Mouse (Mus musculus) lung, embryonic 15.5 days (tissue): ENCODE measurements around the gene Kctd8. TPM values are rescaled to one million over a fixed set of nuclear protein-coding genes. Genes with fewer than 3 reads are reported as not detected.

Source experiments
- ATAC-seq: fragments of 200-750 bp; cut with Nextera tagmentation; 2 replicates; pipeline ENCODE4 v1.8.0; 2017; ENCODE audit warnings: moderate number of reproducible peaks, borderline replicate concordance; ENCODE audit not compliant: low FRiP score, low TSS enrichment; ENCODE audit errors: extremely low read depth
- H3K27ac ChIP-seq: fragments of 300-500 bp; sonication (generic); 2 replicates; pipeline ENCODE4 v1.5.1; 2015; ENCODE audit warnings: moderate library complexity, mild to moderate bottlenecking, inconsistent platforms
- H3K27me3 ChIP-seq: fragments of 300-500 bp; sonication (generic); 2 replicates; pipeline ENCODE4 v1.6.1; 2015; ENCODE audit warnings: inconsistent platforms
- H3K36me3 ChIP-seq: fragments of 300-500 bp; sonication (generic); 2 replicates; pipeline ENCODE4 v1.6.1; 2015; ENCODE audit warnings: inconsistent platforms
- H3K4me1 ChIP-seq: fragments of 300-500 bp; sonication (generic); 2 replicates; pipeline ENCODE4 v1.6.1; 2015; ENCODE audit warnings: inconsistent platforms
- H3K4me2 ChIP-seq: fragments of 300-500 bp; sonication (generic); 2 replicates; pipeline ENCODE4 v1.6.1; 2015; ENCODE audit warnings: inconsistent platforms, mild to moderate bottlenecking, moderate library complexity
- H3K4me3 ChIP-seq: fragments of 300-500 bp; sonication (generic); 2 replicates; pipeline ENCODE4 v1.5.1; 2015; ENCODE audit warnings: mild to moderate bottlenecking, inconsistent platforms
- H3K9ac ChIP-seq: fragments of 300-500 bp; sonication (generic); 2 replicates; pipeline ENCODE4 v1.6.1; 2015; ENCODE audit warnings: inconsistent platforms
- H3K9me3 ChIP-seq: fragments of 300-500 bp; sonication (generic); 2 replicates; pipeline ENCODE4 v1.6.1; 2016; ENCODE audit warnings: inconsistent platforms
- WGBS: fragments of 180-500 bp; shearing (Covaris S2); methylation state at CpG from one replicate; pipeline ENCODE4 v1.1.7; 2015; 5-methylcytosine and 5-hydroxymethylcytosine counted together
- polyA plus RNA-seq: library from polyadenylated mRNA; unstranded; fragments of >200 nt; fragmentation: Nextera tagmentation; extraction: Ambion mirVana; gene quantifications from 2 replicates; pipeline ENCODE4 v1.2.1, GENCODE M21; 2015

The Kctd8 gene
- 3.2 and 3.3 TPM in 2 replicates for polyA plus RNA-seq

DNA sequence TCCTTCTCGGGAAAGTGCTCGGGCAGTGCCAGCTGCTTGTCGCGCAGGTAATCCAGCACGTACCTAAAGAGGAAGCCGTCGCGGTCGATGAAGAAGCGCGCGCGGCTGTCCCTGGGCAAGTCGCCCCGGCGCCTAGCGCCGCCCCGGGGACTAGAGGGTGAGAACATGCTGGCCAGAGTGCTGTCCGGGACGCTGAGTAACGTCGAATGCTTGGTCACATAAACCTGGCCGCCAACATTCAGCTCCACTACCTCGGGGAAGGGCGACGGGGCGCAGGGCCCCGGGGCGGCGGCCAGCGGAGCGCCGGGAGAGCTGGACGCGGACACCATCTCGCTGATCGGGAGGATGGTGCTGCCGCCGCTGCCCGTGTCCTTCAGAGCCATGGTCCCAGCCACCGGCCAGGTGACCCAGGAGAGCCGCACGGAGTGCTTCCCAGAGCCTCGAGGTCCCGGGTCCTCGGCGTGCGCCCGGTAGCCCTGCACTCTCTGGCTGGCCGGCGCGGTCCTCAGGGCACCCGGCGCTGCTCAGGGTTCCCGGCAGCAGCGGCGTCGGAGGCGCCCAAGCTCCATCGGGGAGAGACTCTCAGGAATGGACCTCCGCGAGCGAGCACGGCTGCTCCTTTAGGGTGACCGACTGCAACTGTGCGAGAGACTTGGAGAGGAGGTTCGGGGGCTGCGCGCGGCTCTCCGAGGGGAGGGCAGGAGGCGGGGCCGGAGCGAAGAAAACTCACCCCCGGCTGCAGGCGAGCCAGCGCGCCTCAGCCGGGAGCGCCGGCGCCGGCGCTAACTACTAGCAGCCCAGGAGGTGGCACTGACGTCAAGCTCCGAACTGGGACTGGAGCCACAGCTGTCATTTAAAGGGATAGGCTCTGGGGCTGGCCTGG lies at the start of gene Kctd8:
TSS of gene Kctd8 (minus strand) at position 761 of the 883 bp plus-strand sequence.
- no peaks in the 10 kb centered on the region for H3K36me3 ChIP-seq
- peak within 1 kb of the TSS; percentile 56 for H3K4me3 ChIP-seq
- WGBS, result under 1% methylated on average over 87 of the region's 87 CpGs
- peak within 1 kb of the TSS; percentile 44; the same call in 1 of the 2 replicates for H3K27ac ChIP-seq
- peak within 1 kb of the TSS; percentile 41 for H3K9ac ChIP-seq
- ATAC-seq, result peak; percentile 91
- H3K9me3 ChIP-seq, result no peaks in the 10 kb centered on the region
- H3K27me3 ChIP-seq, result peaks cover 18% of the 10 kb centered on the region
- peaks cover 10% of the 10 kb centered on the region for H3K4me1 ChIP-seq
- H3K4me2 ChIP-seq, result peak within 1 kb of the TSS; percentile 91

DNA sequence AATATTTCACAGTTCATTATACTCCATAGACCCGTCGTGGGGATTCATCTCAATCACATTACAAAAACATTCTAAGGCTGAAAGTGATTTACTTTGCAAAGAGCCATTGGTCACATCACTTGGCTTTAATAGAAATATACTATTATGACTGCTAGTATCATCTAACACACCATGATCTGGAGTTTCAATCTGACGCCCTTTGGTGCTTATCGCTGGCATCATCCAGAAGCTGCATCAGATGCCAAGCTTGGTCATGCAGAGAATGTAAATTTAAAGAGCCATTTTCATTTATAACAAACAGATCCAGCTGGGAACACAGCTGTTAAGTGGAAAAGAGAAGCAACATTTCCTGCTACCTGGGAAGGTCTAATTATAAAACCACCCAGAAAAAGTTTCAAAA lies 37.6 kb upstream of the Kctd8 start:
- Histone ChIP-seq H3K27me3 (no peaks in the 10 kb centered on the region), H3K9me3 (no peaks in the 10 kb centered on the region), H3K4me1 (no peaks in the 10 kb centered on the region), H3K36me3 (no peaks in the 10 kb centered on the region), H3K4me2 (no peak overlapping the region), H3K9ac (no peak overlapping the region), H3K27ac (no peak overlapping the region), H3K4me3 (no peak overlapping the region)
- no peak for ATAC-seq
- WGBS, result 76% methylated on average over 4 of the region's 4 CpGs

DNA sequence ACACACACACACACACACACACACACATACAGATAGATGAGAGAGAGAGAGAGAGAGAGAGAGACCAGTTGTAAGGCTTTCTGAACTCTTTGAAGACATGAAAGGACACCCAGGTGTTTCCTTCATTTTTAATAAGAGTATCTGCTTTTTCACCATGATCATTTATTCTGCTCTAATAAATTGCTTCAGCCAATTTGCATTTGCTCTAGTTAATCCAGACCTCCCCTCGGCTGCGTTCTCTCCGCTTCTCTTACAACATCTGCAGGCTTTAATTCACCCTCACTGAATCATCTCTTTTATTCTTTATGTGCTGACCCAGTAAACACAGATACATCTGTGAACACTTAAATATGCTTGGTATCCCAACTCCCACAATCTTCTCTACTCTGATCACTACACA lies 9.1 kb upstream of the Kctd8 start:
- no peak overlapping the region for H3K9ac ChIP-seq
- WGBS, result 80% methylated on average over 3 of the region's 3 CpGs
- ATAC-seq, result no peak
- H3K27me3 ChIP-seq, result no peaks in the 10 kb centered on the region
- no peak overlapping the region for H3K4me2 ChIP-seq
- H3K36me3 ChIP-seq, result no peaks in the 10 kb centered on the region
- no peaks in the 10 kb centered on the region for H3K4me1 ChIP-seq
- no peak overlapping the region for H3K27ac ChIP-seq
- H3K4me3 ChIP-seq, result no peak overlapping the region
- H3K9me3 ChIP-seq, result no peaks in the 10 kb centered on the region

DNA sequence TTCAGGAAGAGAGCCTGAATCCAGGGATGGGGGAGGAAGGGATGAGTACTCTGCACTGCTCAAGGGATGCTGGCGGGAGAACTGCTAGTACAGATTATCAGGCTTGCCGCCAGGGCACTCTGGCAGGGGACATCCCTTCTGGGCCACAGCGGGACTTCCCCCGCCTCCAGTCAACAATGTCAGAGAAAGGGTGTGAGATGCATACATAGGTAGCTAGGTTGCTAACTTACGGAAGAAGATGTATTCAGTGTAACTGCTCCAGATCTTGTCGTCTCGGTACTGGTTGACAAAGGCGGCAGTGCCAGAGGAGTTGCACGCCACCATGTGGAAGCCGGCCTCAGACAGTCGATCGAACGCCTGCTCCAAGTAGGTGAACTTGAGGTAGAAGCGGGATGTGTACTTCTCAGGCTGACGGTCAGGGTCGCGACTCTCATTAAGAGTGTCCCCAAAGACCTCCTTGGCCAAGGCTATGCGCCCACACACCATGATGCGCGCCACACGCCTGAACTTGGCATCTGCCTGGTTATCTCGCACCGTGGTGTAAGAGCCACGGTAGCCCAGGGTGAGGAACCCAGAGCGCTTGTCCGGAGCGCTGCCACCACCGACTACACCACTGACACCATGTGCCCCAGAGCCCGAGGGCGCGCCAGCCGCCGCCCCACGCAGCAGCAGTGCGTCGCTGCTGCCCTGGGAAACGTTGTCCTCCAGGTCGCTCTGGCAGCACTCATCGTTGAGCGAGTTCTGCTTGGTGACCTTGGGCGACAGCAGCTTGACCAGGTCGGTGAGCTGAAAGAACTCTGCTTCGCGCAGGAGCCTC lies 1.2 kb downstream of the Kctd8 start:
- Histone ChIP-seq H3K36me3 (no peaks in the 10 kb centered on the region), H3K27me3 (peaks cover 18% of the 10 kb centered on the region), H3K9me3 (no peaks in the 10 kb centered on the region), H3K27ac (no peak overlapping the region), H3K9ac (peak overlapping the region; percentile 41), H3K4me2 (peak overlapping the region; percentile 91), H3K4me1 (peaks cover 10% of the 10 kb centered on the region), H3K4me3 (peak overlapping the region; percentile 56)
- ATAC-seq, result peak; percentile 8
- WGBS, result under 1% methylated on average over 44 of the region's 44 CpGs

DNA sequence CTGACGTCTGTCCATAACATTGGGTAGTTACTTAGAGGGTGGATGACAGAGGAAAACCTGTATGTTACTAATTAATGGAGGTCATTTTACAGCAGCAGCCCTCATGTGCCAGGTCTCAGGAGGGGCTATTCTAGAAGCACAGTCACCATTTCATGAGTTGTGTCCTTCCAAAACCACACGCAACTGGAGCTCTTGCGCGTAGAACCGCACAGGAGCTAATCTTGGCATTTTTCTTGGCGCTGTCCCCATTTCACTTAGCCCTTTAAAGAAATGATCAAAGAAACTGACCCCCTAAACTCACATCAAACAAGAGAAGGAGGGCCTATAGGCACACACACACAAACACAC lies 1.9 kb downstream of the Kctd8 start:
- Histone ChIP-seq H3K9me3 (no peaks in the 10 kb centered on the region), H3K4me2 (peak overlapping the region; percentile 91), H3K36me3 (no peaks in the 10 kb centered on the region), H3K4me1 (peaks cover 10% of the 10 kb centered on the region), H3K27ac (no peak overlapping the region), H3K27me3 (peaks cover 18% of the 10 kb centered on the region), H3K4me3 (peak overlapping the region; percentile 56), H3K9ac (no peak overlapping the region)
- no peak for ATAC-seq
- 51% methylated on average over 6 of the region's 6 CpGs for WGBS

DNA sequence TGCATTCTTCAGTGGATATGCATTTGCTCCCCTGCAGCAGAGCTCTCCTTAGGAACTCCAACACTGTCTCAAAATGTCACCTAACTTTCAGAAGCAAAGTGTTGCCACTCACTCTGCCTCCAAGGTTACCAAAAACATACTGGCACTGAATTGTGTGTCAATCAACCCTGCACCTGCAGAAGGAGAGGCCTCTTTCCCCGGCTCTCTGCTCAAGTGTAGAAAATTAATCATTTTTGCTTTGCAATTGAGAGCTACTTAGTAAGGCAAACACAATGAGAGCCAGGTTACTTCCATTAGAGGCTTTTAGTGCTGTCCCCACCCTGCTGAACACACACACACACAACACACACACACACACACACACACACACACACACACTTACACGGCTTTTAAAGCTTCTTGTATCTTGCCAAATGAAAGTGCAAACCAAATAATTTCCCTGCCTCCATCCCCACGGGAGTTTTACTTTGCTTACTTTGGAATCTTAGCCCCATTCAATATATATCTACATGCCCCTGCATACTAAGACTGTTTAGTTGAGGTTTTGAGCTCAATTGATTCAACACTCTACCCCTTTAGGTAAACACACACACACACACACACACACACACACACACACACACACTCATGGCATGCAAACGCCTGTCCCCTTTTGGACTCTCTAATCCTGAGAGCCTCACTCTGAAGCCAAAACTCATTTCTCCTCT lies 2.4 kb downstream of the Kctd8 start:
- Histone ChIP-seq H3K27me3 (peaks cover 18% of the 10 kb centered on the region), H3K4me3 (peak overlapping the region; percentile 56), H3K27ac (no peak overlapping the region), H3K9me3 (no peaks in the 10 kb centered on the region), H3K4me2 (peak overlapping the region; percentile 91), H3K36me3 (no peaks in the 10 kb centered on the region), H3K9ac (no peak overlapping the region), H3K4me1 (peaks cover 10% of the 10 kb centered on the region)
- WGBS, result 23% methylated on average over 4 of the region's 4 CpGs
- peak; percentile 43; the same call in 1 of the 2 replicates for ATAC-seq

DNA sequence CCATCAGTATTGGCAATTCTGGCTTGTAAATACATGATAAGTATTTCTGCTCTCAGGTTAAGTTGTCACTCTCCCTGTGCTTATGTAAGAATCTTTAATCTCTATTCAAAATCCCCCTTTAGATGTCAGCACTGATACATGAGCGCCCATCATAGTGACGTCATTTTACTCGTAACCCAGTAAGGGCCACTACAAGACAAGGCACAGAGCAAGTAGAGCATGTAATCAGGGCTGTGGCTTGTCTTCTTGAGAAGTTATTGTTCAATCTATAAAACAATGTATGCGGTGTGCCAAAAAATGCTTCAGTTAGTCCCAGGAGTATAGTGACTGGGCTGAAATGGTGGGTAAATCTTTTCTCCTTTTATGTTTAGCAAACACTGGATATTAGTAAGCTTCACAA lies 13.9 kb downstream of the Kctd8 start:
- Histone ChIP-seq H3K4me1 (no peaks in the 10 kb centered on the region), H3K4me3 (no peak overlapping the region), H3K9me3 (no peaks in the 10 kb centered on the region), H3K27me3 (no peaks in the 10 kb centered on the region), H3K27ac (no peak overlapping the region), H3K4me2 (no peak overlapping the region), H3K36me3 (no peaks in the 10 kb centered on the region), H3K9ac (no peak overlapping the region)
- ATAC-seq, result no peak
- 80% methylated on average over 4 of the region's 4 CpGs for WGBS

DNA sequence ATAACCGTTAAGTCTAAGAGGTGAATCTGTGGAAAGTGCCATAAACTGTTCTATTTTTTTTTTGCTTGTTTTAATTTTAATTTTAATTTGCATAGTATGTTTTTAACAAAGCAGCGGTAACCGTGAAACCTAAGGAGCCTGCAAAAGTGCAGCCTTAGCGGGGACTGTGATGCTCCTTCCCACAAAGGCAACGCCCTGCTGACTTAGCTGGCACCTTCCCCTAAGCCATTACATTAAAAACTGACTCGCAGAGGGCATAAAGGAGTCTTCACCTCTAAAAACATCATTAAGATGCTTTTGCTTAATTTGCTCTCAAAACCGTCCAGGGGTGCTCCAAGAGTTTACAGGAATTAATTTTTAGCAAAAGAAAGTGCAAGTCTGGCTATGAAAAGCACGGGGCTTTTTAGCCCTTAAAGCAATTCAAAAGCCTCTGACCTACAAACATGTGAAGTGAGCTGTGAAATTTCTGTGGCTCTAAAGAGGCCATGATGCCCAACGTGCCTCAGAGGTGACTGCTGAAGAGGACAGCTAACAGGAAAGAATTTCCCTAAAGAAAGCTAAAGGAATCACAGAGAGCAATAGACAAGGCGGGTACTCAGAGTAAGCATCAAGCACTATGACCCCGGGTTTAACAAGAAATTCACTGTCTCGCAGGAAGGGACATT lies 16.8 kb downstream of the Kctd8 start:
- no peak for ATAC-seq
- no peak overlapping the region for H3K4me3 ChIP-seq

DNA sequence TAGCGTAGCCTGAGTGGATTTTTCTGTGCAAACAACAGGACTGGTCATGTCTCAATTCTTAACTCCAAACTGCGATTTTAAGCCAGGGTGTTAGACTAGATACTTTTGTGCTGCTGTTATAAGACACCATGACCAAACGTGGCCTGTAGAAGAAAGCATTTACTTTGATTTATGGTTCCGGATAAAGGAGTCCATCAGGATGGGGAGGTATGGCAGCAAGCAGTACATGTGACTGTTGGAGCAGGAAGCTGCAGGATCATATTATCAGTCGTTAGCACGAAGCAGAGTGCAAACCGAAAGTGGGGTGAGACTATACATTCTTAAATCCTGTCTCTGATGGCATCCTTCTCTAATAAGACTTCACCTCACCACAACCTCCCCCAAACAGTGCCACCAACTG lies 28.9 kb downstream of the Kctd8 start:
- Histone ChIP-seq H3K27ac (no peak overlapping the region), H3K4me3 (no peak overlapping the region), H3K9me3 (no peaks in the 10 kb centered on the region), H3K4me2 (no peak overlapping the region), H3K36me3 (no peaks in the 10 kb centered on the region), H3K9ac (no peak overlapping the region), H3K4me1 (no peaks in the 10 kb centered on the region), H3K27me3 (no peaks in the 10 kb centered on the region)
- 71% methylated on average over 7 of the region's 7 CpGs for WGBS
- ATAC-seq, result no peak

More for the DNA sequence above, 16.8 kb downstream of the Kctd8 start:
- no peaks in the 10 kb centered on the region for H3K27me3 ChIP-seq
- H3K9ac ChIP-seq, result no peak overlapping the region
- no peaks in the 10 kb centered on the region for H3K9me3 ChIP-seq
- no peak overlapping the region for H3K4me2 ChIP-seq
- H3K4me1 ChIP-seq, result no peaks in the 10 kb centered on the region
- no peaks in the 10 kb centered on the region for H3K36me3 ChIP-seq
- no peak overlapping the region for H3K27ac ChIP-seq
- WGBS, result 63% methylated on average over 12 of the region's 12 CpGs

DNA sequence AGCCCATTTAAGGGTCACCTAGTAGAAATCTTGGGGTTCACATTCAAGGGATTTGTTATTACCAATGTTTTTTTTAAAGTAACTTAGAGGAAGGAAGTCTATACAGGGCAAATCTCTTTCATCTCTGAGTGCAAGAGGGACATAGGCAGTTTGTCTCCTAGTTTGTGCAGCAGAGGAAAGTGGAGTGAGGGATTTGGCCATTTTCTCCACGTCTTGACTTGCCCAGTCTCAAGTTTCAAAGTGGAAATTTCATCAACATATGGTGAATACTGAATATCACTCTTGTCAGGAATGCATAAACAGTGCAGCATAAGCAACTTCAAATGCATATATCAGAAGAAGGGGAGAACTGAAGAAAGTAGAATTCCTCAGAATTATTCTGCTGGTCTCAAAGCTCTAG lies 39.8 kb downstream of the Kctd8 start:
- Histone ChIP-seq H3K9me3 (no peaks in the 10 kb centered on the region), H3K4me2 (no peak overlapping the region), H3K36me3 (no peaks in the 10 kb centered on the region), H3K27me3 (no peaks in the 10 kb centered on the region), H3K27ac (no peak overlapping the region), H3K9ac (no peak overlapping the region), H3K4me3 (no peak overlapping the region), H3K4me1 (no peaks in the 10 kb centered on the region)
- ATAC-seq, result peak; percentile 64; the same call in 1 of the 2 replicates
- WGBS, result 9% methylated on average over 1 of the region's 1 CpGs

DNA sequence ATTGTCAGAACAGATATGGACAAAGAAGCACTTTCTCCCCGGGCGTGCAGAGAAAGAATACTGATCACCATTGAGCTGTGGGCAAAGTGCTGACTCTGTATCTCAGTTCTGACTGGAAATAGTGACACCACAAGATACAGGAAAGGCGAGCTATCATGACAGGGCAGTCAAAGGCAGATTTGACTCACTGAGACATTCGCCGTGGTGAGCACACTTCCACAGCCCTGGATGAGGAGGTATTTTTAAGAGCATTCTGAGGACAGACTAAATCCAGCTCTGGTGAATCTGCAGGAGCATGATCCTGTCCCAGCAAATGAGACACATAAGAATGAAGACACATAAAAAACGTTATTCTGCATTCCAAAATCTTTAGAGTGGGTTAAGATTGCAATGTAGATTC lies 49.1 kb downstream of the Kctd8 start:
- Histone ChIP-seq H3K9me3 (no peaks in the 10 kb centered on the region), H3K9ac (no peak overlapping the region), H3K4me2 (no peak overlapping the region), H3K4me1 (no peaks in the 10 kb centered on the region), H3K36me3 (no peaks in the 10 kb centered on the region), H3K27ac (no peak overlapping the region), H3K4me3 (no peak overlapping the region), H3K27me3 (no peaks in the 10 kb centered on the region)
- WGBS, result 66% methylated on average over 6 of the region's 6 CpGs
- no peak for ATAC-seq
